Mouse (Mus musculus) intestine, embryonic 16.5 days (tissue): ENCODE data around the gene Gm20388. TPM values are rescaled to one million over a fixed set of nuclear protein-coding genes. Genes with fewer than 3 reads are reported as not detected.

ENCODE experiments used
- ATAC-seq: fragments of 200-750 bp; cut with Nextera tagmentation; 2 replicates; pipeline ENCODE4 v1.8.0; 2017; ENCODE audit warnings: moderate TSS enrichment, moderate library complexity
- H3K27ac ChIP-seq: fragments of 300-500 bp; sonication (generic); 2 replicates; pipeline ENCODE4 v1.5.1; 2014; ENCODE audit warnings: mild to moderate bottlenecking, low read length
- H3K27me3 ChIP-seq: fragments of 300-500 bp; sonication (generic); replicated peaks from 2 replicates; pipeline ENCODE4 v1.6.1; 2014; ENCODE audit warnings: low read length, control low read depth, mixed read lengths; ENCODE audit not compliant: control insufficient read depth, insufficient read depth
- H3K36me3 ChIP-seq: fragments of 300-500 bp; sonication (generic); 2 replicates; pipeline ENCODE4 v1.6.1; 2014; ENCODE audit warnings: low read length, control low read depth; ENCODE audit not compliant: control insufficient read depth, insufficient read depth
- H3K4me1 ChIP-seq: fragments of 300-500 bp; sonication (generic); 2 replicates; pipeline ENCODE4 v1.6.1; 2014; ENCODE audit warnings: low read length, control low read depth, mixed read lengths; ENCODE audit not compliant: control insufficient read depth, insufficient read depth
- H3K4me2 ChIP-seq: fragments of 300-500 bp; sonication (generic); 2 replicates; pipeline ENCODE4 v1.6.1; 2014; ENCODE audit warnings: low read depth, low read length, control low read depth
- H3K4me3 ChIP-seq: fragments of 300-500 bp; sonication (generic); 2 replicates; pipeline ENCODE4 v1.5.1; 2014; ENCODE audit warnings: mild to moderate bottlenecking, low read length
- H3K9ac ChIP-seq: fragments of 300-500 bp; sonication (generic); 2 replicates; pipeline ENCODE4 v1.6.1; 2014; ENCODE audit warnings: low read depth, low read length
- H3K9me3 ChIP-seq: fragments of 300-500 bp; sonication (generic); 2 replicates; pipeline ENCODE4 v1.6.1; 2016; ENCODE audit warnings: low read length, control low read depth; ENCODE audit not compliant: control insufficient read depth
- WGBS: fragments of 180-500 bp; shearing (Covaris S2); extraction: QIAGEN DNeasy Blood & Tissue Kit; methylation state at CpG from one replicate; pipeline ENCODE4 v1.1.7; 2014; 5-methylcytosine and 5-hydroxymethylcytosine counted together
- polyA plus RNA-seq: library from polyadenylated mRNA; unstranded; fragments of >200 nt; fragmentation: Nextera tagmentation; extraction: Ambion mirVana; gene quantifications from 2 replicates; pipeline ENCODE4 v1.2.1, GENCODE M21; 2015

Gene Gm20388
- polyA plus RNA-seq, 1 experiment from 2014 or later, result 5.8 TPM

DNA sequence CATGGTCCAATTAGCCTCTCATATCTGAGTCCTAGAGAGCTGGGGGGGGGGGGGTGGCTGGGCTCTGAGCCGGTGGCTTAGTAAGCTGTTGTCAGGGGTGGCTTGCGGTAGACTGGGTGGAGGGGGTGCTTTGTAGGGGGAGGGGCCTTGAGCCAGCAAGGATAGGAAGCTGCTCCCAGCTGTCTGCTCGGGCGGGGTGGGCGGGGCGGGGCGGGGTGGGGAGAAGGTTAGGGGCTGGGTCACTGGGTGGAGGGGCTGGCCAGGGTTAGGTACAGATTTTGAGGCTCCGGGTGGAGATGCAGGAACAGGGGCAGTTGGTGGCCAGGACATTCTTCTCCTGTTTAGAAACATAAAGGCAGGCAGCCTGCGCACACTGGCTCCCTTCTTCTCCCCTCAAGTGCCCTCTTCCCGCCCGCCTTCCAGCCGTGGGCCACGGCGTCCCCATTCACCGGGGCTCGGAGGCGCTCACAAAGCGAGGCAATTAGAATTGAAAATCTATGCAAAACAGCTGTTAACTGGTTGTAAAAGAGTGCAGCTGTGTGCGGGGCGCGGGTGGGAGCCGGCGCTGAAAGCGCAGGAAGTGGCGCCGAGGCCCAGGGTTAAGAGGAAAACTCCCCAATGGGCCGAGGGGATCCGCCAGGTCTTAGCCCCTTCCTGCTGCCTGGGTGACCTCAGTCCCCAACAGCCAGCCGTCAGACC, 622.0 kb downstream of the Gm20388 start:
- WGBS, result 9% methylated on average over 29 of the region's 29 CpGs
- ATAC-seq, result no peak
- no peak overlapping the region for H3K4me3 ChIP-seq

DNA sequence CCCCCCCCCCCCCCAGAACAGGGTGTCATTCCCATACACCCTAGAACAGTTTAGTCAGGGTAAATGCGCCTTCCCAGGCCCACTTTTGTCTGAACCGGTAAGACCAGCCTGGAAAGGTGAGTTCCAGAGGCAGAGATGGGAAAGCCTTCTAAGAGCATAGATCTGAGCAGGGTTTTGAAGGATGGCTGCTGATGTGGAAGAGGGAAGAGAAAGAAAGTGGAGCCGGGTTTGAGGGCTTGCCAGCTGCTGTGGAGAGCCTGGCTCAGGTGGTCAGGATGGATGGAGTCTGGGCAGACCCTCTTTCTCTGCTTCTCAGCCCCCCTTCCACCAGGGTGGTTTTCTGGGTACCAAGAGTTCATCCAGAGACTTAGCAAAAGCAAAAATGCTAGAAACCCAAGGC, 622.7 kb downstream of the Gm20388 start:
- H3K36me3 ChIP-seq, result no peaks in the 10 kb centered on the region
- 65% methylated on average over 3 of the region's 3 CpGs for WGBS
- no peaks in the 10 kb centered on the region for H3K27me3 ChIP-seq
- H3K4me1 ChIP-seq, result peaks cover 73% of the 10 kb centered on the region
- no peak overlapping the region for H3K27ac ChIP-seq
- H3K9me3 ChIP-seq, result no peaks in the 10 kb centered on the region
- peak overlapping the region; percentile 12; the same call in 1 of the 2 replicates for H3K4me2 ChIP-seq
- no peak for ATAC-seq
- H3K9ac ChIP-seq, result peak overlapping the region; percentile 45; the same call in 1 of the 2 replicates
- no peak overlapping the region for H3K4me3 ChIP-seq

More for the DNA sequence above, 622.0 kb downstream of the Gm20388 start:
- Histone ChIP-seq H3K9ac (peak overlapping the region; percentile 45), H3K4me2 (peak overlapping the region; percentile 44), H3K4me1 (peaks cover 73% of the 10 kb centered on the region), H3K27me3 (no peaks in the 10 kb centered on the region), H3K36me3 (no peaks in the 10 kb centered on the region), H3K27ac (peak overlapping the region; percentile 66), H3K9me3 (no peaks in the 10 kb centered on the region)

DNA sequence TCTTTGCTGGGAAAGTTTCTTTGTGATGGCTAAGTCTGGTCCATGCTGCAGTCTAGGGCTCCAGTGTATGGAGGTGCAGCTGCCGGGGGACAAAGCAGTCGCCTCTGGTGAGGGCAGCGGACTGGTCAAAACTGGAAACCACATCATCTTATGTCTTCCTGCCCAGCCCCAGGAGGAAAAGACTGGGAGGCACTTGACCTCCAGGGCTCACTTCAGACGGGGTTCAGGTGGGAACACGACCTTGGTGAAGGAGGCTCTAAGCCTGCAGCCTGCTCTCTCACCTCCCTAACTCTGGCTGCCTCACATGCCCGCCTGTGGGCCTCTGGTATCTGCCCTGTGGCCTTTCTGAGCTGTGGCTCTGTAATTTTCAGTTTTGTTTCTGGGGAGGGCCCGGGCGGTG, 623.4 kb downstream of the Gm20388 start:
- ATAC-seq, result no peak
- Histone ChIP-seq H3K4me3 (no peak overlapping the region), H3K9me3 (no peaks in the 10 kb centered on the region), H3K27ac (no peak overlapping the region), H3K9ac (peak overlapping the region; percentile 10; the same call in 1 of the 2 replicates), H3K4me2 (no peak overlapping the region), H3K4me1 (peaks cover 73% of the 10 kb centered on the region), H3K36me3 (no peaks in the 10 kb centered on the region), H3K27me3 (no peaks in the 10 kb centered on the region)
- WGBS, result 69% methylated on average over 8 of the region's 8 CpGs

DNA sequence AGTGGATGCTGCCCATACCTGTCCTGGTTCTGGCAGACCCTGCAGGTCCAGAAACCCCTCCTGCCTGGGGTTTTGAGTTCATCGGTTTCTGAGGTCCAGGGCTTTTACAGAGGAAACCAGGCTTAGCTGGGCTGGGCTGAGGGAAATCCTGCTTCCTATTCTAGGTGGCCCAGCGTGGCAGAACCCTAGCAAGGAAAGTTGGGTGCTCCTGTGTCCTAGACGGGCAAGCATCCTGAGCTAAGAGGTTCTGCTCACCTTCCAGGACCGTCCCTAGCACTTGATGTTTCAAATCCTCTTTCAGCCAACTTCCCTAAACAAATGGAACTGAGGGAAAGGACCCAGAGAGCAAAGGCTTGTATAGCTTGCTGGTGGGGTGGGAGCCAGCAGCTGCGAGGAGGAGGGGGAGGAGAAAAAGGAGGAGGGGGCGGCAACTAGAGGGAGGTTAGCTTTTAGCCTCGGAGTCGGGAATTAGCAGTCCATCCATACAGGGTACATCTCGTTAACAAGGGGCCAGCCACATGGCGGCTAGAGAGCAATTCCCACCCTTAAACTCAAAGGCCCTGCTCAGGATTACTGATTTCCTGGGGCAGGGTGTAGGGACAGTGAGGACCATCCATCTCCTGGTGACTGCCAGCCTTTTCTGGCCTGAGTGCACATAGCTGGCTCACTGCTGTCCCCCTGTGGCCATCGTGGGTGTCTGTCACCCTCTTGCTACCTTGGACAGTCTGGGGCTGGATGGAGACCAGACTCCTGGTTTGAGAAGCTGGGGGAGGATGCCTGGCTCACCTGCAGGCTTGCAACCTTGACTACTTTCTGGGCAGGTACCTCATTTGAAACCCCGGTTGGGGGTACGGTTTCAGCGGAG, 624.1 kb downstream of the Gm20388 start:
- H3K27me3 ChIP-seq, result no peaks in the 10 kb centered on the region
- H3K4me1 ChIP-seq, result peaks cover 76% of the 10 kb centered on the region
- H3K4me2 ChIP-seq, result no peak overlapping the region
- peak overlapping the region; percentile 2; the same call in 1 of the 2 replicates for H3K27ac ChIP-seq
- H3K36me3 ChIP-seq, result no peaks in the 10 kb centered on the region
- H3K9ac ChIP-seq, result 0 out of 2 replicates have a peak overlapping the region, but pooled peaks have one; percentile 10
- H3K9me3 ChIP-seq, result no peaks in the 10 kb centered on the region
- peak; percentile 32 for ATAC-seq
- 23% methylated on average over 14 of the region's 14 CpGs for WGBS
- no peak overlapping the region for H3K4me3 ChIP-seq

DNA sequence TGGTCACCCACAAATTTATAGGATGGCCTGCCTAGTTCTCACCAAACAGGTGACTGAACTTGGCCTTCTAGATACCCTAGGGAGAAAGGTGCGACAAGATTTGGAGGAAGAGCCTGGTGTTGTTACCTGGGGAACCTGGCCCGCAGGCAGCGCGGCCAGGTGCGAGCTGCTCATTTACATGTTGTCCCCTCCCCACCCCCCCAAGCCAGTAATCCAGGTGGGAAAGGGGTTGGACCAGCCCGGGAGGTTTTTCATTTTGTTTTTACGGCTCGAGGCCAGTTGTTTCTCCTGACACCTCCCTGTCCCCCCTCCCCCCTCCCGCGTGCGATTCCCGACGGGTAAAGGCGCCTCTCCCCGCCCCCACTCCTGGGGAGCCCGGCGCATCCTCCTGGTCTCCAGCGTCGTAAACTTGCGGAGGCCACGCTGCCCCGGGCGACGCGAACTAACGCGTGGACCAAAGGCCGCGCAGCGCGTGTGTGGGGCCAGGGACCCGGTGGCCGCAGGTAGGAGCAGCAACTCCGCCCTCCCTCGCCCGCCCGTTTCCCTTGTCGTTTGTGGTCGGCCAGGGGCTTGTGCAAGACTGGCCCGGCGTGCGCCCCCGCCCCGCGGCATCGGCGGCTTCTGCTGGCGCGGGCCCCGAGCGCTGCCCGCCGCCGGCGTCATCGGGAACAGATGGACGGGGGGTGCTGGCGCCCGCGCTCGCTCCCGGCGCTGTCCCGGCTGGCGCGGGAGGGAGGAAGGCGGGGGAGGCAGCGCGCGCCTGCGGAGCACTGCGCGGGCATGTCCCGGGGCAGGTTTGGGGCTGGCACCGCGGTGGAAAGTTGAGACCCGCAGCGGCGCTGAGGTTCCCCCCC, 625.0 kb downstream of the Gm20388 start:
- no peak for ATAC-seq
- H3K4me2 ChIP-seq, result peak overlapping the region; percentile 99
- H3K9ac ChIP-seq, result peak overlapping the region; percentile 70
- no peaks in the 10 kb centered on the region for H3K9me3 ChIP-seq
- WGBS, result under 1% methylated on average over 73 of the region's 79 CpGs
- H3K36me3 ChIP-seq, result no peaks in the 10 kb centered on the region
- H3K27ac ChIP-seq, result peak overlapping the region; percentile 94
- H3K27me3 ChIP-seq, result no peaks in the 10 kb centered on the region
- H3K4me1 ChIP-seq, result peaks cover 85% of the 10 kb centered on the region
- H3K4me3 ChIP-seq, result peak overlapping the region; percentile 68

DNA sequence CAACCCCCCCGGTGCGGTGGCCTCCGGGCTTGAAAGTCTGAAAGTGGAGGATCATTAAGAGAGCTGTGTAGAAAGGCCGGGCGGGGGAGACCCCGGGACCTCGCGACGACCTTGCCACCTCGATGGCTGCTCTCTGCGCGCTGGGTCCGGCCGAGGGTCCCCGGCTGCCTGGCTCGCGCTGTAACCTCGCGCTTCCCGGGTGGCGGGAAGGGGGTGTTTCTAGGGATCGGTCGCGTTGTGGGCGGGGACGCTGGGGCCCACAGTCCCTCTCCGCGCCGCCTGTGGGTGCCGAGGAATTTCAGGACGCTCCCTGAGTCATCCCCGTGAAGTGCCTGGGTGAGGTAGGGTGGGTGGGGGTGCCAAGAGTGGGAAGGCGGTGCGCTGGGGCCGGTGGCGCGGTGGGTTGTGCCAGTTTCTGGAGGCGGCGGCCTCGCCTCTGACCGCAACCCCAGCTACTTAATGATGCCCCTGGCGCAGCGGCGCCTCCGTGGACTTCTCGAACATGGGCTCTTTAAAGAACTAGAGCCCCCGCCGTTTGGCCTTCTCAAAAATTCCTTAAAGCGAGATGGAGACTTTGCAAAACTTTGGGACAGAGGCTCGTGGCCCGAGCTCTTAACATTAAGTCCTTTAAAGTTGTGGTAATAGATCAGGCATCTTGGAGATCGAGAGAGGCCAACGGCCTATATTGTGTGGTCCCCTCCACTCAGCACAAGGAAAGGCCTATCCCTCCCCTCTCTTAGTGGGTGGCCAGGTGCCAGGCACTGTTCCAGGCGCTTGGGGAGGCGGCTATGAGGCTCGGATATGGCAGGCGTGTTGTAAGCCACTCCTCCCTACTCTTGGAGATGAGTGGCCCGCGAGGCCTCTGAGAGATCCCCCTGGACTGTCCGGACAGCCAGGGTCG, 625.9 kb downstream of the Gm20388 start:
- Histone ChIP-seq H3K4me1 (peaks cover 82% of the 10 kb centered on the region), H3K36me3 (no peaks in the 10 kb centered on the region), H3K4me3 (peak overlapping the region; percentile 68), H3K4me2 (peak overlapping the region; percentile 99), H3K9me3 (no peaks in the 10 kb centered on the region), H3K27ac (peak overlapping the region; percentile 94), H3K9ac (peak overlapping the region; percentile 70), H3K27me3 (no peaks in the 10 kb centered on the region)
- under 1% methylated on average over 59 of the region's 61 CpGs for WGBS
- ATAC-seq, result peak; percentile 34

DNA sequence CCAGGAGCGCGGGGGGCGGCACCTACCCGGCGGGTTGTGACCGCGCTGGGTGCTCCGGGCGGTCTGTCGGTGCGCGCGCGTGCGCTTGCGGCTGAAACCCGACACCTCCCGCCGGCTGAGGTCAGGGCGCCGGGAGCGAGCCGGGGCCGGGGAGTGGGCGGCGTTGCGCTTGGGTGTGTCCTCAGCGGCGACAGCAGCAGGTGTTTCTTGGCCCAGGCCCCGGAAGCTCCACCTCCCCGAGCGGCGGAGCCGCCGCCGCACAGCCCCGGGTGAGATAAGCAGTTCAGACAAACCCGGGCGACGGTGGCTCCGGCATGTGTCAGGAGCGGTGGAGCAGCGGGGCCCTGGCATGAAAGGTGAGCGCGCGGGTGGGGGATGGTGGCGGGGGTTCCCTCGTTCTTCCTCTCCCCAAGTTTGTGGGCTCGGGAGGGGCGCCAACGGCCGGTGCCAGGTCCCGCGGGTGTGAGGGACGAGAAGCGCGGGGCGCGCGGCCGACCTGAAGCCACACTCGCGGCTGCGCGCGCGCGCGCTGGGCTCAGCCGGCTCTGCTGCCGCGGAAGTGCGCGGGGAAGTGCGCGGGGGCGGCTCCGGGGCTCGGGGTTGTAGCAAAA, 626.7 kb downstream of the Gm20388 start:
- WGBS, result under 1% methylated on average over 71 of the region's 79 CpGs
- H3K4me3 ChIP-seq, result peak overlapping the region; percentile 68
- peak overlapping the region; percentile 70 for H3K9ac ChIP-seq
- peaks cover 81% of the 10 kb centered on the region for H3K4me1 ChIP-seq
- no peaks in the 10 kb centered on the region for H3K36me3 ChIP-seq
- ATAC-seq, result peak; percentile 76
- H3K9me3 ChIP-seq, result no peaks in the 10 kb centered on the region
- peak overlapping the region; percentile 99 for H3K4me2 ChIP-seq
- H3K27me3 ChIP-seq, result no peaks in the 10 kb centered on the region
- peak overlapping the region; percentile 94 for H3K27ac ChIP-seq

DNA sequence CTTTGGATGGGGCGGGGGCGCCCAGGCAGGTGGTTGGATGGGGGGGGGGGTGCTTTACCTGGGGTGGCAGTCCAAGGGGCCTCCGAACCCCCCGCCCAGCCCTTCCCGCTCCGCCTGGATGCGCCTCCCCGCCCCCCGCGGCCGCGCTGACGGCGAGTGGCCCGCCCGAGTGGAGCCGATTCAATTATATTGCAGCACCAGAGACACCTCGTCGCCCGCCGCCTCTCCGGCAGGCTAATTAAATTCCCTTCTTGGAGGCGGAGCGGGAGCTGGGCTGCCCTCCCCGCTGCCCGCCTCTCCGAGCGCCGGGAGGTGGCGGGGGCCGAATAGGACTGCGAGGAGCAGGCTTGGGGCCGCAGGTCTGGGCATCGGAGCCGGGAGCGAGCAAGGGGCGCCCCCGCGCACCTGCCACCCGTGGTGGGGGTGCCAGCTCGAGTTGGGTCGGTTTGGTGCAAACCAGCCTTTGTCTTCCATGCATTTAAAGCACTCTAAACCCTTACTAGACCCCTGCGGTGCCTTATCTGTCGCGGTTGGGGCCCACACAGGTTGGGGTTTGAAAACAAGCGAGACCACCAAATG, 627.3 kb downstream of the Gm20388 start:
- peak overlapping the region; percentile 68 for H3K4me3 ChIP-seq
- H3K4me2 ChIP-seq, result peak overlapping the region; percentile 99
- WGBS, result under 1% methylated on average over 41 of the region's 46 CpGs
- H3K9me3 ChIP-seq, result no peaks in the 10 kb centered on the region
- H3K9ac ChIP-seq, result peak overlapping the region; percentile 70
- no peaks in the 10 kb centered on the region for H3K36me3 ChIP-seq
- ATAC-seq, result peak; percentile 9
- peaks cover 81% of the 10 kb centered on the region for H3K4me1 ChIP-seq
- no peaks in the 10 kb centered on the region for H3K27me3 ChIP-seq
- H3K27ac ChIP-seq, result peak overlapping the region; percentile 94
